Mouse (Mus musculus) mouse trophoblast stem cell (cell line): Measurements from ENCODE around the gene Car5b.

Source experiments
- in situ Hi-C, 2 experiments: fragments of 300-500 bp; cut with MseI, MboI; formaldehyde crosslinking; loops; 2 replicates in 1 of 2; 3 replicates in 1 of 2; pipeline ENCODE4 v1.15.1; 2025

Car5b gene

DNA sequence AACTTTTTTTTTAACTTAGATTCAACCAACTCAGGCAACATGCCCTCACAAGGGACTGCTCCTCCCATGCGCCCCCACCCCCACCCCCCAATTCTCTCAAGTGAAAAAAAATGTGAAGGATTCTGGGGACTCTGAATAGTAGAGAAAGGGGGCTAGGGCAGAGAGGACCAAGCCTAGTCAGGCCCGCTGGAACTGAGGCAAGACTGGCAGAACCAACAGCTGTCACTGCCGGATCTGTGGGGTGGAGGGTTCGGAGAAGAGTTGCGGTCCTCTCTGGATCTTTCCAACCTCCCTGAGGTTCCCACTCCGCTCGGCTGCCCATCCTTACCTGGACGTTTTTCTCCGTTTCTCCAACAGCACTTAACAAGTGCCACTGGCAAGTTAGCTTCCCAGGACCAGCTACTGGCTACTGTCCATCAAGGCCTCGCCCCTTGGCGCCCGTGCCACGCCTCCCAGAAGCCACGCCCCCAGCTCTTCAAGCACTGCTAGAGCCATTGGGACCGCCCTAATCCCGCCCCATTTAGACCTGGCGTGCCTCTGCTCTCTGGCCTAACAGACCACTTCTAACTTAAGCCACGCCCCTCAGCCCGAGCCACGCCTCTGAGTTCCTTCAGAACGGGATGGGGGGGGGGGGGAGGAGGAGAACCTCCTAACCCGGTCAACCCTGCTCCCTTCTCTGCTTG, at the start of gene Car5b:
Car5b (minus strand) TSS at position 391 of the 683 bp plus-strand sequence.
- in situ Hi-C loops: no loop called here

DNA sequence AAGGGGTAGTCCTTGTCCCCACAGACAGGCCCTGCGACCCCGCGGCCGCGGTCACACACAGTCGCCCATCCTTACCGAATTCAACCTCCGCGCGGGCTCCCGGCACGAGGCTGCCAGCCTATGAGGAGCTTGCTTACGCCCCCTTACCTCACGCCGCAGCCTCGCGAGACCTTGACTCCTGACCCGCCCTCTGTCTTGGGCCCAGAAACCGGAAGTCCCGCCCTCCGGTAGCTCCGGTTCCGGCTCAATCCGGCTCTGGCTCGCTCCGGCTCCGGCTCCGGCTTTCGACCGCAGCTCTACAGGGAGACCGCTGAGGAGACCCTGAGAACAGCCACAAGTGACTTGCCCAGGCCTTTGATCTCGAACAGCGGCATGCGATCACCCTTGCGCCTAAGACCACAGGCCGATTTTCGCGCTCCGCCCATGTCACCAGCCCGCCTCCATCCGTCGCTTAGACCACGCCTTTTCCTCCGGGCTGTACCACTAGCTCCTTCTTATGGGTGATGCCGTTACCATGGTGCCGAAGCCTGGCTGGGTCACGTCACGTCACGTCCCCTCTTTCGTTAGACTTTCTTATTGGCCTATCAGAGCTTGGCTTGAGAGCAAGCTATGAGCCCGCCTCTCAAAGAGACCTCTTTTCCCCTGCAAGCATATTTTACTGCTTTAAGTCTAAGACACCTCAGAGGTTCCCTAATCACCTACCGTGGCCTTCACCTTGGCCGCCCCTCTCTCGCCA, 48.4 kb upstream of the Car5b start, which contains the start of gene Siah1b:
Siah1b (minus strand) TSS at position 454 of the 736 bp plus-strand sequence.
- in situ Hi-C loops: no loop called here

DNA sequence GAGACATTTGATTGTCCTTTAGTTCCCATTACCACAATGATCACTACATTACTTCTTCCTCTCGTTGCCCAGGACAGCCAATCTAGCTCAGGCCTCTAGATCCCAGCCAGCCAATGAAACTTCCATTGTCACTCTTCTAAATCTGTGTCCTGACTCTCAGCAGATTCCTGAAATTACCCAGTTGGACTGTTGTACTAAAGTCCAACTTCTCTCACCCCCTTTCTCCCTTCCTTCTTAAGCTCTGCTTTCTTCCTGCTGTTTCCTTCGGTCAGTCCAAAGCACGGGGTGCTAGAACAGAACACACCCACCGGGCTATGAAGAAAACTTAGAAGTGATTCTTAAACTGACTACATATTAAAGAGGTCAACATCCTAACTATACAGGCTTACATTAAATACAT, 41.2 kb upstream of the Car5b start:
- in situ Hi-C loops: no loop called here

DNA sequence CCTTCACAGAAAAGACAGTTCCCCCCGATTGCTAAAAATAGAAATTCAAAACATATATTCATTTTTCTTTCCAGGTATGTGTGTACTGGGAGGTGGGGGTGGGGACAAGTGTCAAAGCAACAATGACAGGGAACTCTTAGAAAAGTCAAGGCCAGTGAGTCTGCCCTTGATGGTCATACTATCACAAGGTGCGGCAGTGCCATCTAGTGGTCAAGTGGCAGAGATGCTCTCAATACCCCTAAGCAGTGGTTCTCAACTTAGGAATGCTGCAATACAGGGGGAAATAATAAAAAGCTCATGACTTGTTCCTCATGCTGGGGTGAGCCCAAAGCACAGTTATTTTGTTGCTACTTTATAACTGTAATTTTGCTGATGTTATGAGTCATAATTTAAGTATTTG, 38.4 kb upstream of the Car5b start:
- in situ Hi-C loops: no loop called here

DNA sequence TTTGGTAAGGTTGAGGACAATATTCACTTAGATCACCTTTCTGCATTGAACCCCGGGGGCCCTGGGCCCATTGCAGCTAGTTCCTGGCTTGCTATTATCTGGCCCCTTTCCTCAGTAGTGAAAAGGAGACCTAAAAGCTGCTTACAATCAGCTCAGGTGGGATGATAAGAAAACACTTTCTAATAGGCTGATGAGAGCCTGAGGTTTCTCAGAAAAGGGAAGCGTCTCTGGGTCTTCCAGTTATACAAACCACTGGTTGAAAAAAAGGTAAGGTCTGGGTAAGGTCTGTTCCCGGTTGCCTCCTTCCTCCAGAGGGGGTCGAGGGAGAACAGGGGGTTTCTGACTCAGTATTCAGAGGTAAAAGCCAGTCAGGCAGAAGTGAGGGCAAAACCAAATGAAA, 31.3 kb upstream of the Car5b start:
- in situ Hi-C loops: no loop called here

DNA sequence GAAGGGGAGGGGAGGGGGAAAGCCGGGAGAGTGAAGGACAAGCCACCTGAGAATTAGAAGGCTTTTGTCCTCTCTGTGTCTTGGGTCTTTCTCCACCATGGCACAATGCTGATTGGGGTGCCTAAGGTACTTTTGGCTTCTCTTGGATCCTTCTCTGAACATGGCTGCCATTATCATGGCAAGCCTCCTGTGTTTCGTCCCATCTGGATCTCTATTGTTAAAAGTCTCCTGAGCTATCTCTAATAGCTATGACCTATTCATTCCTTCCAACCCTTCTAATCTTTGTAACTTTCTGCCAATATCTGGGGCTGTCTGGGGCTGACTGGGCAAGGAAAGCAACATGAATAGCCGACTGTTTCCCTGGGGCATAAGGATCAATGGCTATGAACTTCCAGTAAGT, 30.7 kb upstream of the Car5b start:
- in situ Hi-C loops: no loop called here

DNA sequence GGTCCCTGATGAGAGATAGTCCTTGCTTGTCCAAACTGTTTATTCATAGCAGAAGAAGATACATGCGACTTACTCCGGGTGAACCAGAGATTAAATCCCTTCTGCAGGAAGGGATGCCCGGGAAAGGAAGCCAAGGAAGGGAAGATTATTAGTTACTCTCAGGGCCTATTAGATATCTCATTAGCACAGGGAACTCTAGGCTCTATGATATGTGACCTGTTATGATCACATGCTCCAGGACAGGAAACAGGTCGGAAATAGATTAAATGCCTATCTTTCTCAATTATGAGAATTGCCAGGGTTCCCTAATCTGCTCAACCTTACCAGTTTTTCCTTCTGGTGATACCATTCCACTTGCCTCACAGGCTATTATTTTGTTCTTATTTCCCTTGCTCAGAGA, 27.9 kb upstream of the Car5b start:
- in situ Hi-C loops: no loop called here

DNA sequence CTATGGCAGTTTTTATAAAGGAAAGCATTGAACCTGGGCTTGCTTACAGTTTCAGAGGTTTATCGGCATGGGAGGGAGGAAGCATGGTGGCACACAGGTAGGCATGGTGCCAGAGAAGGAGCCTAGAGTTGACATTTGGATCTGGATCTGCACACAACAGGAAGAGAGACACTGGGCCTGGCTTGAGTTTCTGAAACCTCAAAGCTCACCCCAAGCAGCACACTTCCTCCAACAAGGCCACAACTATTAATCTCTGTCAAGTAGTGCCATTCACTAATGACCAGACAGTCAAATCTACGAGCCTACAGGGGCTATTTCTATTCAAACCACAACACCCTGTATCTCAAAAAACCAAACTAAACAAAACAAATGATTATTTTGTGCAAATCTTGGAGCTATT, 18.9 kb upstream of the Car5b start:
- in situ Hi-C loops: no loop called here

DNA sequence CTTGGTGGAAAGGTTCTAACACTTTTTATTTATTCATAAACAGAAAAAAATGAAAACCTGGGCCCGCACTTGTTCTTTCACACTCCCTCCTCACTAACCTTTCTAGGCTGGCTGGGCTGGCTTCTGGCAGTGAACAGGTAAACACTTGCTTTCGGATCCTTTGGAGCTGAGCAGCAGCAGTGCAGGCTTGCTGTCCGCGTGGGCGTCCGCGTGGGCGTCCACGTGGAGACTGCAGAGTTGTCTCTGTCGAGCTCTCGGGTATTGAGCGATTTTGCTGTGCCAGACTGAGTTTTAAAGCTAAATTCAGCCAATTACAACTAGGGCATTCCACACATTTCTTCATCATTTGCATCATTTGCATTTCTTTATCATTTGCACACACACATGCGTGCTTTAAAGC, 14.3 kb upstream of the Car5b start:
- in situ Hi-C loops: no loop called here

DNA sequence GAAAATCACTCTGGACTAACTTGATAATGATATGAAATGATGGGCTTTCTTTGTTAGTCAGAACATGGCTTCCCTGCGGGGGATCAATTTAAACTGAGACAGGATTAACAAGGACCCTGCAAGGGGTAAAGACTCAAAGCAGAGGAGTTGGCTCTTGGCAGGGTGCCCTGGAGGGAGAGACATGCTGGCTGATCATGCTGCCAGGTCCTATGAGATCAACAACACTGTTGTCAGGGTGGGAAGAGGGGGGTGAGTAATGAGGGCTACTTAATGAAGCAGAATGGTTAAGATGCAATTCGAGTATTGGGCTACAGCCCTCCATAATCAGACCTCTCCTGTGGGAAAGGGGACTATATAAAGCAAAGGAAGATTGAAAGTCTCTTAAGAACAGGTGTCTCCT, 11.1 kb upstream of the Car5b start:
- in situ Hi-C loops: no loop called here

DNA sequence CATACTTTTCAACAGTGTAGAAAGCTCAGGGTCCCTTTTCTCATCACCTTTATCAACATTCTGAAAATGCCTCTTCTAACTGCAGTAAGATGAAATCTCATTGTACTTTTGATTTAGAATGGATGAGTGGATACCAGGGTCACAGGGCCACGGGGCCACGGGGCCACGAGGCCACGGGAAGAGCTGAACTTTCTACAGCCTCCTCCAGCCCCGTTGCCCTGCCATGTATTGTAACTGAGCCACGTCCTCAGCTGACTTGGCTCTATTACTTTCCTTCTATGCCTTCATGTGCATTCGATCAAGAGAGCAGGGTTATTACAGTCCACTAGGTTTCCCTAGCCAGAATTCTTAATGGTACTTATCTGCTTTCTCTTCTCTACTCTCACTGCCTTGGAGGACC, 8.1 kb upstream of the Car5b start:
- in situ Hi-C loops: no loop called here

DNA sequence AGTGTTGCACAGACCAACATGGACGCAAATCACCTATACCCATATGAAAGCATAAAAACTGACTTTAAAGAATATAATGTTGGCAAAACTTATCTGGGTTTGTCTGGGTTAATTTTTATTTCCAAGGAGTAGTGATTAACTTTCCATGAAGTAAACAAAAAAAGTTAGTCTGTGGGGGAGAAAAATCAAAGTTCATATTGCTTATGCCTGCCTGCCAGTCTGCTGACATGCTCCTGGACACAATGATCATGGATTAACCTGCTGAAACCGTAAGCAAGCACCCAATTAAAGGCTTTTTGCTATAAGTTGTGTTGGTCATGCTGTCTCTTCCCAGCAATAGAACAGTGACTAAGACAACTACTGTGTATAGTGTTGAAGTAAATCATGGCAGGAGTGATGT, 7.6 kb upstream of the Car5b start:
- in situ Hi-C loops: no loop called here

DNA sequence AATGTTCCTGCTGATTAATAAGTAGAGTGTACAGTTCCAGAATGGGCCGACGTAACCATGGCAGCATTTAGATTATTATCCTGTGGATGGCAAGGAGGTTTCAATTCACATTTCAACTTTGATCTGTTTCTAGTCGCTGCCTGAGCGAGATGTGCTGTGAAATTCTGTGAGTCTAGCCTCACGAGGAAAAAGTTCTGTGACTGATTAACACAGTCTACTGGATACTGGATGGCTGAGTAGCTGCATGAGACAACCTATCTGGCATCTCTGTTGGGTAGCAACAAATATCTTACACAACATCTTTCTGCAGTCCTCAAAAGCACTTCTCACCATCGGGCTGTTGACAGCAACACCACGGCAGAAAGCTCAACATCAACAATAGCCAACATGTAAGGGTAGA, 4.7 kb upstream of the Car5b start:
- in situ Hi-C loops: no loop called here

DNA sequence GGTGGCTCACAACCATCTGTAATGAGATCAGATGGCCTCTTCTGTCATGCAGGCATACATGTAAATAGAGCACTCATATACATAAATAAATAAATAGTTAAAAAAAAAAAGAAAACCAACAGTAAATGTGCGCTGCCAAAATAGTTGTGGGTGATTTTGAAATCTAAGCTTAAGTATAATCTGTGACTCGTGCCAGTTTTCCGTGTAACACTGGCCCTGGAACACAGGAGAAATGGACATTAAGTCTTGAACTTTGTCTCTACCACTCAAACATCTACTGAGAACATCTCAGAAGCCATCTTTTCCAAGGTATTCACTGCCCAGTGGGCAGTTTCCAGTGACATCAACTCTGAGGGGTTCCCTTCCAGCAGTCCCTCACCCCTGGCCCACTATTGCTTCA, 12.2 kb downstream of the Car5b start:
- in situ Hi-C loops: no loop called here

DNA sequence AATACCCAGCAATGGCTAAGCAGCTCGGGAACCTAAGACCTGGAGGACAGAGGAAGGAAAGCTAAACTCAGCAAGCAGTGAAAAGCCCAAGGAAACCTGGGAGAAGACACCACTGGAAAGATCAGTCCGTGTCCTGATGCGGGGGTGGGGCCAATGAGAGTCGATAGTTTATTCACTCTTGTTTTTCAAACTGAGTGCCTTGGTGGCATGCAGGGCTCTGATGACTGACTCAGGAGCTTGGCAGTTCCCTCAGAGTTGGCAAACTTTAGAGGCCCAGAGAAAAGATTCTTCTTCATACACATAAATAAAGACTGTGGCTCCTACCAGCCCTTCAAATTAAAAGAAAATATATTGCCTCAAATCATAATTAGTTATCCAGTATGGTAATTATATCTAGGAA, 12.8 kb downstream of the Car5b start:
- in situ Hi-C loops: no loop called here

DNA sequence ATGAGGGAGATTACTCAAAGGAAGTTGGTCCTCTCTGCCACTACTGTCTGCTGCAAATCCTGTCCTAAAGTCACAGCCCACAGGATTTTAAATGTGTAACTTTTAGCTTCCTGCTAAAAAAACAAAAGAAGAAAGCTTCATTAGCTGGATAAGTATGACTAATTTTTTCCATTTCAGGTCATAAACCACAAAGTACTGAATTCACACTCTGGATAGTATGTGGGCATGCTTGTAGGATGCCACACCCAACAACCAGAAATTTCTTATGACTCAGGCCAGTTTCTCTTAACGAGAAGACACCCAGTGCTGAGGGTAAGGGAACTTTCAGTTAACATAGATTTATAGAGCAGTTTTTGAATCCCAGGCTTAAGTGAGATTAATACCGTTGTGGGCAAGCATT, 14.5 kb downstream of the Car5b start:
- in situ Hi-C loops: no loop called here

DNA sequence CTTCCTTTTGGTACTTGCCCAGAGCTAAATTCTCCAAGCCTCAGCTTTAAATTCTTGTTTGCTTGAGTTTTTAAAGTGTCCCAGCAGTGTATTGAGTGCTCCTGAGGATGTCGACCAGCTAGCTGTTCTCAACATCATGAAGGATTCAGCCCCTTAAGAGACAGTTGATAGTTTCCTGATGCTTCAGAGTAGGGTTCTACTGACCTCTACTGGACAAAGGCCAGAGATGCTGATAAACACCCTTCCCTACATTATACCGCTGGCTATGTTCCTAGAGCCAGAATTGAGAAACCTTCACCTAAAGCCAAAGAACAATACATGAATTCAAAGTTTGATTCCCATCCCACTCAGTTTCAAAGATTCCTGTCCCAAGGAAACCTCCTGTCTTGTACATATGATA, 23.0 kb downstream of the Car5b start:
- in situ Hi-C loops: no loop called here

DNA sequence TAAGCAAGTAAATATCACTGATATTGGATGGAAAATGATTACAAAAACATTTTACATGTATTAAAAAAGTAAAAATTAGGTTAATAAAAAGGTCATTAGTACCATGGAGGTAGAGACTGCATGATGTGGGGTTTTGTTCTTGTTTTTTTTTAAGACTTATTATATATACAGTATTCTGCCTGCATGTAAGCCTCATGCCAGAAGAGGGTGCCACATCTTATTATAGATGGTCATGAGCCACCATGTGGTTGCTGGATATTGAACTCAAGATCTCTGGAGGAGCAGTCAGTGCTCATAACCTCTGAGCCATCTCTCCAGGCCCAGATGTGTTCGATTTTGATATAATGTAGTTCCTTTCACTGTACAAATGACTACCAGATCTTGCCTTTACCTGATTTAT, 27.9 kb downstream of the Car5b start:
- in situ Hi-C loops: no loop called here

DNA sequence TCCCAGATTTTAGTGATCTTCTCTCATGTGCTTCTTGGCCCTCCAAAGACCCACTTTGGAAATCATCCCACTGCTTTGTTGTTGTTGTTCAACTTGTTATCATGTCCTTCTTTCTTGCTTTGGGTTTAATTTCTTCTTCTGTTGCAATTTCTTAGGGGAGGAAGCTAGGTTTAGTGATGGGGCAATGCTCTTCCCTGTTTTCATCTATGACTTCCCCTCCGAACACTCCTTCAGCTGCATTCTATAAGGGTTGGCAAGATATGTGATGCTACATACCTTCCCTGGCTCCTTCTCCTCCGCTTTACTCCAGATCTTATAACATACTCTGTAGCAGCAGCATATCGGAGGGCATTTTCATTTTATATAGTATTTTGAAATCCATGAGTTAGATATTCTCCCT, 31.0 kb downstream of the Car5b start:
- in situ Hi-C loops: no loop called here

DNA sequence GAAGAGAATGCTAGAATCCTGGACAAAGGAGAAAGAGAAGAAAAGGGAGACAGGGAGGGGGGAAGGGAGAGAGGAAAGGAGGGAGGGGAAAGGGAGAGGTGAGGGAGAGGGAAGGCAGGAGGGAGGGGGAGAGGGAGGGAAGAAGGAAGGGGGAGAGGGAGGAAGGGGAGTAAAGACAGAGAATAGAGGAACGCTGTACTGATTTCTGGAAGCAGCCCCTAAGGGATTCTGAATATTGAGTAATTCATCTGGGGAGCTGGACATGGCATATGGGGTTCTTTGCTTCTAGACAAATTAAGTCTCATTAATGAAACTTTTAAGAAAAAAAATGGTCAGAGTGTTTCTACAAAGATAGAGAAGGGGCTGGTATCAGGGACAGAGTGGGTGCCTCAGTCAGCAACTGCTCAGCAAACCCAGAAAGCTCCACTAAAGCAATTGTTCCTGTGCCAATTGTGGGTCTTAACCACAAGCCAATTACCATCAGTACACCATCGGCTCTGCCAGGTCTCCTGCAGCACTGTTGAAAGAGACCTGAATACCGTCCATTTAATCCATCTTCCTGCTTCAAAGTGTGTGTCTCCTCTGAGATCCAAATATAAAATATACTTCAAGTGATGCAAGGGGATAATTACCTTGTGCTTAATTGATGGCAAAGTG, 40.0 kb downstream of the Car5b start:
- in situ Hi-C loops: no loop called here

DNA sequence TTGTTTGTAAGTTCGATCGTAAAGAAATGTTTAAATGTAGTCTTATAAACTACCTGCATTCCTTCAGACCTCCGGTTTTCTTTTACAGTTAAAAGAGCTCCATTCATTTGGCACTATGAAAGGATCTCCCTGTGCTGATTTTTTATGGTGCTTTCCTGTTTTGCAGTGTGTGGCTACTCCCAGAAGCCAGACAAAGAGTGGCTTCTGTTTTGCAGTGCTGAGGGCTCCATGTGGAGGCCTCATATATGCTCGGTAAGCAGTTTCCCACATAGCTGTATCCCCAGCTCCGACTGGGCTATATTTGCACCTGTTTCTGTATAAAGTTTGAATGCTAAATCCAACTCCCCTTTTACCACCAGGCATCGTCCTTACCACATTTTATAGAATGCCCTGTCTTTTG, 45.7 kb downstream of the Car5b start:
- in situ Hi-C loops: no loop called here

DNA sequence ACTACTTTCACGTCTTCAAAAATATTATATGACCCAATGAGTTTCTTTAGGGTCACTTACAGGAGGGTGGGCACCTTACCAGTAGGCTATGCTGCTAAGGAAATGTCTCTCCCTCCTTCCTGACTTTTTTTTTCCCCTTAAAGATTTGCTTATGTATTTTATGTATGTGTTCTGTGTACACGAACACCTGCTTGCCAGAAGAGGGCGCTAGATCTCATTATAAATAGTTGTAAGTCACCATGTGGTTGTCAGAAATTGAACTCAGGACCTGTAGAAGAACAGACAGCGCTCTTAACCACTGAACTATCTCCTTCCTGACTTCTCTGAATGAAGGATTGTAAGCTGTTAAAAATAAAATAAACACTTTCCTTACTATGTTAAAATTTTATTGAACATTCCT, 46.3 kb downstream of the Car5b start:
- in situ Hi-C loops: no loop called here

DNA sequence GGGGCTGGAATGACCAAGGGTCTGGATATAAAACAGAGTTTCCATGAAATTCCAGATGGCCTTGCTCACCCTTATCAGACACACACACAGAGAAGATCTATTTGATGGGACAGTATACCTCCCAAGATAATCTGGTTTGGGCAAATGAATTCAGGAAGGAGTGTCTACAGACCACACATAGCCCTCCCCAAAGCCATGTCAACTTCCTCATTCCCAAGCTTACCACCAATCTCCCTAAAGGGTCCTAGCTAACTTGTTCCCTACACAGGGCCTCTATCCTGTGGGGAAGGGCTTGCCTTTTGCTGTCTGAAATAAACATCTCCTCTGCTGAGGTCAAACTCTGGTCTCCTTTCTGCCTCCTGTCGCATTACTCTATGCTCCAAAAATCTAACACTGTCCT, 46.7 kb downstream of the Car5b start:
- in situ Hi-C loops: no loop called here
